Mouse (Mus musculus): ENCODE data around the gene Cma1.

DNA sequence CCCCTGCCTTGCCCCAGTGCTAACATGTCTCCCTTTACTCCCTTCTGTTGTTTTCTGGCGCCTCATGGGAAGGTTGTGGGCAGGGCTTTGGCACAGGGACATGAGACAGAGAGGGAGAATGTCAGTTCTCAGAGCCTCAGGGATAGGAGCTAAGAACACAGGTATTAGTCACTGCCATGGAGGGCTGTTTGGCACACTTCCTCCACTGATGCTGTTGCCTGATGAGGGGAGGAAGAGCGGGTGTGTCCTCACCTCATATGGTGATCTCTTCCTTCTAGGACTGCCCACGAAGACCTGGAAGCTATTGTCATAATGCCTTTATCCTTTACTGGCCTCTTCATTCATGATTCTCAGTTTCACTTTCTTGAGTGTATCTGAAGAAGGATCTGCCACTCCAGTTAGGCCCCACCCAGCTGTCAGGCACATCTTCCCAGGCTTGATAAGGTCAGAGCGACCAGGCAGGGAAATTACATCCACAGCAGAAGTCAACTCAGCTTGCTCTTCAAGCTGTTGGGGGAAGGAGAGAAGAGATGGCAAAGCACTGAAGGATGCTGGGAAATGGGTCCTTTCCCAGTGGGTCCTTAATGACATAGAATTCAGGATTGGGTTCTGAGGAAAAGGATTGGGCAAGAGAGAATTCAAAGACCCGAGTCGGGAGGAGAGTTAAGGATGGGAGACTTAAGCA lies 6.0 kb upstream of the Cma1 start, which contains the start of gene Cma2:
- no peak for TF ChIP-seq POLR2A (IDR thresholded peaks at IDR 0.05; ENCODE audit: low read depth, low read length)
- TF ChIP-seq CTCF (IDR thresholded peaks at IDR 0.05; ENCODE audit: extremely low read depth, insufficient read length, insufficient replicate concordance, low read depth, low read length): no peak

Data from small intestine, adult 2 months (tissue).